Mouse (Mus musculus) 3T3-L1 (cell line): ENCODE measurements at regions not wholly inside any gene's neighbourhood (a gene's known extent, or its start where the extent isn't known, plus 50 kb on each side); places are given as distances from the start of the nearest gene placed in this dataset.

ENCODE experiments used
- DNase-seq: peaks from one replicate; pipeline ENCODE4 v3.0.0-alpha.2; 2015; ENCODE audit warnings: low read depth, low spot score

GRCm38 (mm10) chrX:11716773-11717172 is 389.2 kb downstream of the H2al1j start:
- no peak for DNase-seq

GRCm38 (mm10) chrX:11718778-11719177 is 391.2 kb downstream of the H2al1j start:
- DNase-seq, result no peak

- DNase-seq, result peak; percentile 67
Measured at GRCm38 (mm10) chrX:11720517-11720916, 392.9 kb downstream of the H2al1j start.

- no peak for DNase-seq
Measured at GRCm38 (mm10) chrX:11722730-11723129, 395.1 kb downstream of the H2al1j start.

DNA sequence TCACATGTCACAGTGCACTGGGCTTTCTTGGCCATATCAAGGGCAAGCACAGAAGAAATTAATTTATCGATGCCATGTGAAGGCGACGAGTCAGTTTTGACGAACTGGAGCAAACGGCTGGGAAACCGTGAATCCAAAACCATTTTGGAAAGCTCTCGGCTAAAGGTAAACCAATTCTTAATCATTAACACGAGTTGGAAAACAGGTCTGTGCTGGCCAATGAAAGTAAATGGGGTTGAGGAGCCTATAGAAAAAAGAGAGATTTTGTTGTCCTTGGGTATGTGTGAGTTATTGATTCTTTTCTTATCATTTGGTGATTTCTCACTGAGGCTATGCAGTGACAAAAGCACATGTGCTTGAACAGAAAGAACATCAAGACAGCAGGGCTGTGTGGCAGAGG is 397.1 kb downstream of the H2al1j start:
- no peak for DNase-seq

DNA sequence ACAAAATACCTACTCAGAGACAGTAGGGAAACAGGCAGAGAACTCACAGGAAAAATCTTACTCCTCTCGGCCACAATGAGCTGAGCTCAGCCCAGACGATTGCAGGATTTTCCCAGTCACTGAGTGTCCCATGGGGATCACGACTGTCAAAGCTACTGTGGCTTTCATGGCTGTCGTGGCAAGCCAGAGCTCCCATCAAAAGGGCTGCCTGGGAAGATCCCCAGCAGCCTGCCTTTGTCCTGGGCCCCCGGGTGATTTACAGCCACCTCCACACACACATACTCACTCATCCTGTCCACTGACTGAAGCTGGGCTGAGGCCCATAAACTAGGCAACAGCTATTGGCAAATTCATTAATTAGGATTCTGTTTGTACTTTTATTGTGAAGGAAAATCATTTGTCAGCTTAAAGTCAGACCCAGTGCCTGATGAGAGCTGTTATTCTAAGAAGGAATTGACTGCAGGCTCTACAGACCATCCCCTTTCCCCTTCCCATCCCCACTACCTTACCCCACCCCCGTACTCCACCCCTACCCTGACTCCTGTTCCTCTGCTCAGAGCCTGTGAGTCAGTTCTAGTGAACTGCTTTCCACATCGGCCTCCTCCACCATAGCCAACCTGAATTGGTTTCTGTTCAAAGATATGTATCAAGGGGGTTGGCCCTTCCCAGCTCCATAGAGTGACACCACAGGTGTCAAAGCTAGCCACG is 399.1 kb downstream of the H2al1j start:
- DNase-seq, result peak; percentile 19

DNA sequence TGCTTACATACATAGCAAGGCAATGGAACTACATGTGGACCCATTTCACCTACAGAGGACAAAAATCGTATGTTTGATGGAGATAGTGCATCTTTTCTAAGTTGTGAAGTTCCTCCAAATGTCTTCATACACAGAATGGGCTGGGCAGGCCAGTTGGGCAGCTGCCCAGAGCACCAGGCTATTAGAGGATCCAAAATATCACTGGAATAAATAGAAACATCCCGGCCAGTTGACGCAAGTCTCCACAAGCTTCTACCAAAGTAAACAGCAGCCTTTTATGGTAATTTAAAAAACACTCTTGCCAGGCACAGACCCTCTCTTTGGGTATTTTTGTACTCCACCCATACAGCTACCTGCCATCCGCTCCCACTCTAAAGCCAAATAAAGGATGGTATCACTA is 400.9 kb downstream of the H2al1j start:
- DNase-seq, result no peak

- DNase-seq, result no peak
Measured at GRCm38 (mm10) chrX:11729992-11730391, 402.4 kb downstream of the H2al1j start.

GRCm38 (mm10) chrX:11732371-11732770 is 404.7 kb downstream of the H2al1j start:
- DNase-seq, result no peak

DNA sequence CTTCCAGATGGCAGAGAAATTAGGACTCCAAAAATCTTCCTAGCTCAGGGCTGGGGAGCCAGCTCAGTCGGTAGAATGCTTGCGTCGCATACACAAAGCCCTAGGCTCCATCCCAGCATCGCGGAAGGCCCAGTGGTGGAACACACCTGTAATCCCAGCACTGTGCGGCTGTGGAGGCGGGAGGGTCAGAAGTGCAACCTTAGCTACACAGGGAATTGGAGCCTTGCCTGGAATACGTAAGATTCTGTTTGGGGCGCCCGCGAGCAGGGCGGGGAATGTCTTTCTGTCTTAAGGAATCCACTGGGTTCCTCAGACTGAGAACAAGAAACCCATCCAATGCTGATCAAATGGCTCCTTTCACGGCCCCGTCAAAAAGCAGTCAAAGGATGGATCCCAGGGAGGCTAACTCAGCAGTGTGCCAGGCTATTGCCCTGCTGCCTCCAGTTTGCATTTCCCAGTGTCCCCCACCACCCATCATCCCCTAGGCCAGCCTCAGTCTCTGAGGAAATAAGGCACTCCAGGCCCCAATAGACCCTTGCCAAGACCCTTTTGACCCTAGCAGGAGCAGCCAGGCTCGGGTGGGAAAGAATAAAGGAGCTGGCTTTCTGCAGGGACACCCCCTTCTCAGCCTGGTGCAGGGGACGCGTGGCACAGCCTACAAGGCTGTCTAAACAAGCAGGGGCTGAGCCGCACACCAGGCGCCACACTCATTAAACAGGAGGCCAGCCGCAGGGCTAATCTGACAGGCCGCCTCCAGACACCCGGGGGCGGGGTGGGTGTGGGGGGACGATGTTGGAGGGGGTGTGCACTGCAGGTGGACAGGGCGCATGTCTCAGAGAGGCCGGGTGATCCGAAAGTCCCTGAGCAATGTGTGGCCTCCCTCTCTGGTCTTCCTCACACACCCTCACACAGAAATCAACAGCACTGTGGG is 407.1 kb downstream of the H2al1j start:
- no peak for DNase-seq

DNA sequence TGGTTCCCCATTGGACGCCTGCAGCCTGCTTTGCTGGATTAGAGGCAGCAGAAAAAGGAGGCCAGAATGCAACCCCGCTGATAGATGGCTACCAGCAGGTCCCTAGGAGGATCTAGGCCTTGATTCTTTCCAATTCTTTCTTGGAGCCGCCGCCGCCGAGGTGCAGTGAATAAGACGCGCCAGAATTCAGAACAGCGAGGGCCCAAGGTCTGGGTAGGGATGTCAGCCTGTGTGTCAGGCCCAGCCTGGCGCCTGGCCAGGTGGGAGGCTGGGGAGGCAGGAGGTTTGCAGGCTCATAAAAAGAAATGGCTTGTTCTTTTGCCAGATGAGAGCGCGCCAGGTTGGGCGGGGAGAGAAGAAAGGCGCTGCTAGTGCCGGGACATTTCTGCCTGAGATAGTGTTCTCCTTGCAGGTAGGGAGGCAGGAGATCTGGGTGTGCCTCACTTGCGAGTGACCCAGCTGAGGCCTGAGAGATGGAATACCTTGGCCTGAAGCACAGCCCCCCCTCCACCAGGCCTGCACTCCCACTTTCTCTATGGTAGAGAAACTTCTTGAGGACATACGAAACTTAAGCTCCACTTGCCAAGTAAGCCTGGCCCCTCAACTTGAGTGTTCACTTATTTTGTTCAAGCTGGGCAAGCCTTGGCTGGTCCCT is 408.0 kb downstream of the H2al1j start:
- no peak for DNase-seq

- no peak for DNase-seq
Measured at GRCm38 (mm10) chrX:11736481-11736880, 408.9 kb downstream of the H2al1j start.

DNA sequence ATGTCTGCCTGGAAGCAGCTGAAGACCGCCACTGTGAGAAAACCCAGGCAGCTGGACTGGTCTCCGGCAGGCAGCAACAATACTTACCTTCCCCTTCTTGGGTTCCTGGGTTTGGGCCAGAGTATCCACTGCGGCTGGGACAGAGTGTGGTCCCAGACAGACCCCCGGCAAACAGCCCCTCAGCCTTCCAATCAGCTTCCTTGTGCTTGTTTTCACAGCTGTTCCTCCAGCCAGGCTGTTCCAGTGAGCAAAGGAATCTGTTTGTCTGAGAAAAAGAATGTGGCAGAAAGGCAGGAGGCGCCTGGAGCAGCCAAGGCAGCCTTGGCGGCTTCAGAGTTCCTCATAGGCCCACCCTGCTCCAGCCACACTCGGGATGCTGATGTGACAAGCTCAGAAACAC is 411.9 kb downstream of the H2al1j start:
- DNase-seq, result no peak

GRCm38 (mm10) chrX:11745911-11746310 is 414.2 kb downstream of the Bcor start:
- peak; percentile 23 for DNase-seq

GRCm38 (mm10) chrX:11747386-11748121 is 412.6 kb downstream of the Bcor start:
- DNase-seq, result peak; percentile 81

GRCm38 (mm10) chrX:11748278-11748677 is 411.9 kb downstream of the Bcor start:
- peak; percentile 73 for DNase-seq

- peak; percentile 19 for DNase-seq
Measured at GRCm38 (mm10) chrX:11752513-11752912, 407.6 kb downstream of the Bcor start.

DNA sequence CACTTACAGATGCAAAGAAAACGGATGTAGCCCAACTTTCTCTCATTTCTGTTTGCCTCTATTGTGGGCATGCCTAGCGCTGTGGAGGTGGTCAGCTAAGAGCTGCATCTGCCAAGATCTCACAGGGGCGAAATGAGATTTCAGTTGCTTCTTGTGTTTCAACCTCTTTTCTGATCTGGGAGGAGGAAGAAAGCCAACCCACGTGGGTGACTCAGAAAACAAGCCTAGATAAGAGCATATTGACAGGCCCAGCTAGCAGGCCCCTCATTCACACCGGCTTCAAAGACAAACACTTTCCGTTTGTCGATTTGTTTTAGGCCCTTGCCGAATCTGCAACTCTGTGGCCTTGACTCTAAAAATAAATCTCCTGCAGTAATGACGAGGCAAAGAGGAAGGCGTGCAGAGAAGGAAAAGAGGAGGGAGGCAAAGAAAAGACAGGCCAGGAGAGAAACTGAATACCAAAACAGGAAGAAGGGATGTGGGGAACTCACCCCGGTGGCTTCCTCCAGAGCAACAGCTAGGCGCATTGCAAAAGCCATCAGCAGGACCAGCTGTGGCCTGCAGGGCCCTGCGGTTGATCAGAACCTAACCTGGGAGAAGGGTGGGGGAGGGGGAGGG is 407.1 kb downstream of the Bcor start:
- peak; percentile 67 for DNase-seq

DNA sequence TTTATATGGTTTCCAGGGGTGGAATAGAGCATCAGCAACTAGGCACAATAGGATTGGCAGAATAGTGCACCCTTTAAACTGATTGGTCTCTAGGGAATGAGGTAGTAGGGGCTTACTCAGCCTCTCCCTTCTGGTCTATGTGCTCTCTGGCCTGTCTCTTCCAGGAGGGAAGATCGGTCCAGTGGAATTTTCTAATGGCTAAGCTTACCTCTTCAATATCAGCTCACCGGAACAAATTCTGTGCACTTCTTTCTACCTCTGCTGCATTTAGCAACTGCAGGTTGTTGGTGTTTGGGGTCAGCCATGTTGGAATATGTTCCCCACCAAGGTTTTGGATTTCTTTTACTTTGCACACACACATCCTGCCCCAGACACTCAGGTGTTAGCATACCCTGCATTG is 405.1 kb downstream of the Bcor start:
- DNase-seq, result no peak

- DNase-seq, result no peak
Measured at GRCm38 (mm10) chrX:11763351-11764082, 396.6 kb downstream of the Bcor start.
